Mouse (Mus musculus): ENCODE data around the gene Ets1.
A peak's percentile ranks its signal among the peaks of the same experiment; 100 is the strongest.

Gene Ets1

DNA sequence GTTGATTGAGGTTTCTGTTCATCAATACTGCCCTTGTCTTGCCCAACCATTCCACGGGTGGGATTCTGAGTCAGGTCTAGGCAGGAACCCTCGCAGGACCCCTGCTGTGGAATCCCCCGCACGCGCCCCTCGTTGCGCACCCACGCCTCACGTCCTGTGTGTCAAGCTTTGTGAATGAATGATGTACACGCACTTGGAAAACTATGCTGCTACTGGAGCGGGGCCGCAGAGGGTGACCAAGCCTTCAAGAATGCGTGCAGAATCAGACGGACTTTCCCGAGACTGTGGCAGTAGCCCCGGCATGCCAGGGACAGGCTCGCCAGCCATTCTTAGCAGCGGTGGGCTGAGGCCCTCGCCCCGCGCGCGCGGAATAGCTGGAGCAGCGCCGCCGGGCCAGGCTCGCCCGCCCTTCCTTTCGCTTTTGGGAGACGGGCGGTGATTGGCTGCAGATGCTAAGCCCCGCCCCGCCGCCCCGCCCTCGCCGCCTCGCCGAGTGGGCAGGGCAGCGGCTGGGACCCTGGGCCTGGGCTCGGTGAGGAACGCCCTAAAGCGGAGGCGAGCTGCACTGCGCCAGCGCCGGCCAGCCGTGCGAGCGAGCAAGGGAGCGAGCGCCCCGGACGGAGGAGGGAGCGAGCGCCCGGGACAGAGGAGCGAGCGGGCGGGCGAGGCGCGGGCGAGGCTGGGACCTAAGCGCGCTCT lies 59.6 kb downstream of the Ets1 start:
- peak; percentile 97 for DNase-seq (ENCODE audit: low read depth)

DNA sequence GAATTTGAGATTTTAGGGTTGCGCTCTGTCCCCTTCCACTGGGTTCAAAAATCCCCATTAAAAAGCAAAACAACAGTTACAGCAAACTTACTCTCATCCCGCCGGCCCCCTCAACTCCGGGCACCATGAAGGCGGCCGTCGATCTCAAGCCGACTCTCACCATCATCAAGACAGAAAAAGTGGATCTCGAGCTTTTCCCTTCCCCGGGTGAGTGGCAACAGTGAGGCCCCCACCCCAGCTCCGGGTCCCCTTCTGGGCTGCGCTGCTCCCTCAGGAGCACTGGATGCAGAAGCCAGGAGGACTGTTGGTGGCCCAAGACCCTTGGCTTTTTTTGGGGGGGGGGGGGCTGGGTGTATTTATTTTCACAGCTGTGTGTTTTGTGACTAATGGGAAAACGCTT lies 60.2 kb downstream of the Ets1 start:
- DNase-seq (ENCODE audit: low read depth), result no peak

DNA sequence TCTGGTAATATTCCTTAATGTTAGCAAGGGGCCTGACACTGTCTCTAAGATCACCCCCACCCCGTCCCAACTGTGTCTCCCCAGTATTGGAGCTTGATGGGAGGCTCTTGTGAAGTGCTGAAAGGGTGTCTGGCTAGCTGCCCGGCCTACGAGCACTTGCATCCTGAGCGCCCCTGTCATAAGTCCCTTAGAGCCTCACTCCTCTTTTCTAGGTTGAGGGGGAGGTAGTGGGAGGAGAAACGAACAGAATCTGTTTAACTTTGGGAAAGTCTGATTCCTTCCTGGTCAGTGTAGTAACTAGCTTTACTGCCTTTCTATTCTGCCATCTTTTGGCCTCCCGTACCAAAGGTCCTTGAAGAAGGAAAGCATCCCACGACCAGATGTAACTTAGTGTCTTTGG lies 60.7 kb downstream of the Ets1 start:
- no peak for DNase-seq (ENCODE audit: low read depth)

DNA sequence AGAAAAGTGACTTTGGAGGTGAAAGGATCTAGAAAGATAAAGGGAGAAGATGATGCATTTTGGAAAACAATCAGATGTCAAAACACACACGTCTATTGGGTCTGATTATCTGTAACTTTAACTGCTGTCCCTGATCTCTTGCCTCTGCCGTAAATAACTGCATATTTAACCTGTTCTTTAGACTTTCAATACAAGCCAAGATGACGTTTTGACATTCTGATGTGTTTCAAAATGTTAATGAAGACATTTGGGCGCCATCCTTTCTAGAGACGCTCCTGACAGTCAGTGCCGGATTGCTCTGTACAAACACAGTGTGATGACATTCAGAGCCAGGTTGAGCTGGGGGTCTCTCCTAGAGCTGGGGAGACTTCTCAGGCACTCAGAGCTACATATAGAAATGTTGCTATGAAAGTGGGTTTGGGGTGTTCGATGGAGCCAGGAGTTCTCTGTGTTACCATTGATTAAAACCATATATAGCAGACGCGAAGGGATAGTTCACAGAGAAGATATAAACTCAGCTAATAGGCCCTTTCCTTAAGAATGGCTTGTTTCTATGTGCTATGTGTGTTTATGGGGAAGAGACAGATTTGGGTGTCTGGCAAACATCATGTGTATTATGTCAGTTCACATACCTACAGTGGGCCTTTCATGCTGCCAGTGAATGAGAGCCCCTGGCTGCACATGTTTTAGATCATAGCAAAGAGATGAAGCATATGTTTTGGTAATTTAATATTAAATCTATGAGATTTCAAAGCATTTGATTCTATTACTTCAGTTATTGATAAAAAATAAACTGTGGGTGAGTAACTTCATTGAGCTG lies 61.5 kb downstream of the Ets1 start:
- peak; percentile 80 for DNase-seq (ENCODE audit: low read depth)

DNA sequence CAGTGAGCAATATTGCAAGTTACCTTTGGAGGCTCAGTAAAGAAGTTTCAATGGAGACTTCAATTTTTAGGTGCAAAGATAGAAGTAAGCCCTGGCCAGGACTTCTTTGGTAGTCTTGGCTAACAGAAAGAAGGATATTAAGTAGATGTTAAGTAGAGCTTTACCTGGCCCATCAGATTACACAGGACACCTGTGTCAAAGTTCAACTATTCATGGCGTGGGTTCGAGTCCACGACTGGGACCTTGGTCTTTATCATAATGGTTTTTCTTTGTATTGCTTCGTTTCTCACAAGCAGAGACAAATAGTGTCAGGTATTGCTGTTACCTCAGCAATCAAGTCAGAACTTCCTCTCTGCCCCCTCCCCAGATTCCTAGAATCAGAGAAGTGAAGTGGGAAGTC lies 62.7 kb downstream of the Ets1 start:
- DNase-seq (ENCODE audit: low read depth), result peak; percentile 75

DNA sequence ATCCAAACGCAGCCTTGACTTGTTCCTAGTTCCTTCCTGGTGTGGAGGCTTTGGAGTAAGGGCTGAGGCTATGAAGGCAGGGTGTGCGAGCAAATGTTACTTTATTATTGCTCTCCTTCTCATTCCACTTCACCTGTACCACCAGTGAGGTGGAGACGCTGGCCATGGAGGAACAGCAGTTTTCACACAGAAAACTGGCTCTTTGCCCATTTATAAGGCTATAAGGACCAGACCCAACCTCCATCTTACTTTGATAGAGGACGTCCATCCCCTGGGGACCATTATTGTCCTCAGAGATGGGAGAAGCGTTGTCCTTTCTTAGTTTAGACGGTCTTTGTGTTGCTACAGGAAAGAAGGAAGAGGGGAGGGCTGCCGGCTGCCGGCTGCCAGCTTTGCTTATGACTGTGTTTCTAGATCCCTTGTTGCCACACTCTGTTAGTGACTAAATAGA lies 63.4 kb downstream of the Ets1 start:
- peak; percentile 80 for DNase-seq (ENCODE audit: low read depth)

DNA sequence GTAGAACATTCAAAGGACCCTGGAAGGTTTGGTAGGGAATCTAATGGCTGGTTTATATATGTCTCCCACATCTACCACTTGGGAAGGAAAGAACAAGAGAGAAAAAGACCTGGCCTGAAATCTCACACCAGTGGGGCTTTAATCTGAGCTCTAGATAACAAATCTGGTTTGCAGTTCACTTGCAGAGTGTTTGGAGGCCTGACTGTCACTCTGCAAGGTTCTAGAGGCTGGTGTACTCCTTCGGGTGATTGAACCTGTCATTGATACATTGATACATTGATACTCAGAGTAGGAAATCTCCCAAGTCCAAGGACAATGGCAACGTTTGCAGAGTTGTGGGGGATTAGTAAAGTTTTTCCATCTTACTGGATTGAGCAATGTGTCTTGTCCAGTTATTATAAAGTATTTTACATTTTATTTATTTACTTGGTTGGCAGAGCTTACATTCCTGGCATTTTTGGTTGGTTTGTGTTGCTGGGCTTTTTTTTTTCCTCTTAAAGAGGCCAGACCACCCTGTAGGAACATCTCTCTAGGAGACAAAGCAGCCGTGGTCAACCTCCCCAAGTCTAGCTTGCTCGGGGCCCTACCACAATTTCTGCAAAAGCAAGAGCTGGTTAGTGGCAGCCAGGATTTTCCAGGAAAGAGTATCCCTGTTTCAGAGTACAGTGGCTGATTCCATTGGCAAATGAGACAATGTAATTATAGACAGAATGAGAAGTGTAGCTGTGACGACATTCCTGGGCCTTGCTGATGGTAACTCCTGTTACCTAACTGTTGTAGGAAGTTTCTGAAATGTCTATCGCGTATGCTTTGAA lies 64.3 kb downstream of the Ets1 start:
- DNase-seq (ENCODE audit: low read depth), result peak; percentile 70

DNA sequence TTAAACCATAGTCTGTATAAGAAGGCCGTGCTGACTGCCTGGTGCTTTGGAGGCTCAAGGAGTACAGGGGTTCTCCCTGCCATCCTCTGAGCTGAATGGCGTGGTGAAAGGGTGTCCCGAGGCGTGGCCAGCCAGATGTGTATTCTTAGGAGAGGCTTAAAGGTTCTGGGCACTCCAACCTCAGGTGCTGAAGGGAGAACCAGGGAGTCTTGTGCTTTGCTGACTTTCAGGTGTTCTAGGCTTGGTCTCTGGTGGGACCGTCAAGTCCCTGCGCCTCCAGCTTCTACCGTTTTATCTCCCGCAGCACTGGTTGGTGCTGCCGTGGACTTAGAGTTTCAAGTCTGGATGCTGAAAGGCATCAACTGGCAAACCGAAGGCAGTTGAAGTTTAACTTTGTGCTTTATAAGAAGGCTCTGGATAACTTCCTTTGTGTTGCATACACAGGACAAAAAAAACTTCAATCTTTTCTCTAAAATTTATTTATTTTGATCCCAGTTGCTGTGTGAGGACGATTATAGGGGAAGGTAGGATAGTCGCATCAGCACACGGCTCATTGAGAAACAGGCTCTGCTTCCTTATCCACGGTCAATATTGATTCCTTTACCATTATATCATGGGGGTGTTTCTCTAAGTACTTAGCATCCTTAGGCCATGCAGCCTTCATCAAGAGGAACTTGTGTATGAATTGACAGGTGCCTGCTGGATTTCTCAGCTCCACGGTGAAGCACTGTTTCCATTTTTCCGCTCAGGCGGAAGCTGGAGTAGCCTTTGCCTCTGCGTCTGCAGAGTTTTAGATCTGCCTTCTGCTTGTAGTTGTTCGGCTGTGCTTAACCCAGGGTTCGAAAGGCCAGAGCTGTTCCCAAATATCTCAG lies 65.3 kb downstream of the Ets1 start:
- peak; percentile 79 for DNase-seq (ENCODE audit: low read depth)

DNA sequence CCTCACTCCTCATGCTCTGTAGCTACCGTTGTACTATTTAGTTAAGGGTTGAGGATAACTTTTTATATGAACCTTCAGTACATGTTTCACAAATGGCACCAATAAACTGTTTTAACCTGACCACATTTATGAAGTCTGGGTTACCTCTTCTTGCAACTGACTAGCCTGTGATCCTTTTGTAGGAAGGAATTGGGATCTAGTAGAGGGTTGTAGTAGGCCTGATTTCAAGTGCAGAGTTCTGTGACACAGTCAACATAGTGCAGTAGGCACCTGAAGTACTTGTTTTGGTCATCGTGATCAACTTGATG lies 65.9 kb downstream of the Ets1 start:
- peak; percentile 75 for DNase-seq (ENCODE audit: low read depth)

DNA sequence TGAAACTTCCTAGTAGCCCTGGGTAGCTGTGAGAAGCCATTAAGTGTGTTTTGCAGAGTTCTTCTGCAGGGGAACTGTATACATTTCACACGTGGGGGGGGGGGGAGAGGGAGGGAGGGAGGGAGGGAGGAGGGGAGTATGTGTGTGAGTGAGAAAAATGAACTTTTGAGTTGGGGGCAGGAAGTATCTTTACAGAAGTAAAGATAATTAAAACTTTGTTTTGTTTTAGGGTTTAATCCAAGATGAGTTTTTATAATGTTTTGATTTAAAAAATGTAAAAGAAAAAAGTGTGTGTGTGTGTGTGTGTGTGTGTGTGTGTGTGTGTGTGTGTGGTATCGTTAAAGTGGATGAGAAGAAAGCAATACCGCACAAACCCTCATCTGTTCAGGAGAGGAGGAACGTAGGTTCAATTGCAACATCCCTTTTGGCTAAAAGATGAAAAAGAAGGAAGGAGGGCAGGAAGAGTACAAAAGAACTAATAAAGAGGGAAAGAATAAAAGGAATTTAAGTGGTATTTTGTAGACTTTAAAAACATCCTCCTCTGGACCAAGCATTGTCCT lies 66.9 kb downstream of the Ets1 start:
- peak; percentile 69 for DNase-seq (ENCODE audit: low read depth)

DNA sequence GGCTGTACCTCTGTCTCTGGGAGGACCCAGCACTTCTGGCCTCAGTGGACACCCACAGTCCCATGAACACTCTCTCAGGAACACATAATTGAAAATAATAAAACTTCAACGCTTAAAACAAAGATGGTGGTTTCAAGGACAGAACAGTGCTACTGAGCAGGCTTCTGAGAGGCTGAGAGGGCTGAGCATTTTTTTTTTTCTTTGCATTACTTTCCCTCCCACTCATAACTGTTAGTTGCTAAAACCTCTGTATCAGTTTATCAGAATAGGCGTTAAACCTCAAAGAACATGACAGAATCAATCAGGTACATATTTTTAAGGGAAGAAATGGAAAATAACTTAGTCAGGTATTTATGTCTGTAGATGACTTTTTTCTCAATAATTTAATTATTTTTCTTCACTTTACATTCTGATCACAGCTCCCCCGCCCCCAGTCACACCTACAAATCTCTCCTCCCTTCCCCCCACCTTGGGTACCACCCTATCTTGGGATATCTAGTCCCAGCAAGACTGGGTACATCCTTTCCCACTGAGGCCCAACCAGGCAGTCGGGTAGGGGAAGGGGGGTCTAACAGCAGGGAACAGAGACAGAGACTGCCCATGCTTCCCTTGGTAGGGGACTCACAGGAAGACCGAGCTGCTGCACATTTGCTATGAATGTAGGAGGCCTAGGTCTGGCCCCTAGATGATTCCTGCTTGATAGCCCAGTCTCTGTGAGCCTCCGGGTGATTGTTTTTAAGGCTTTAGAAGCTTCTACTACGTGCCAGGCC lies 68.1 kb downstream of the Ets1 start:
- DNase-seq (ENCODE audit: low read depth), result peak; percentile 83

DNA sequence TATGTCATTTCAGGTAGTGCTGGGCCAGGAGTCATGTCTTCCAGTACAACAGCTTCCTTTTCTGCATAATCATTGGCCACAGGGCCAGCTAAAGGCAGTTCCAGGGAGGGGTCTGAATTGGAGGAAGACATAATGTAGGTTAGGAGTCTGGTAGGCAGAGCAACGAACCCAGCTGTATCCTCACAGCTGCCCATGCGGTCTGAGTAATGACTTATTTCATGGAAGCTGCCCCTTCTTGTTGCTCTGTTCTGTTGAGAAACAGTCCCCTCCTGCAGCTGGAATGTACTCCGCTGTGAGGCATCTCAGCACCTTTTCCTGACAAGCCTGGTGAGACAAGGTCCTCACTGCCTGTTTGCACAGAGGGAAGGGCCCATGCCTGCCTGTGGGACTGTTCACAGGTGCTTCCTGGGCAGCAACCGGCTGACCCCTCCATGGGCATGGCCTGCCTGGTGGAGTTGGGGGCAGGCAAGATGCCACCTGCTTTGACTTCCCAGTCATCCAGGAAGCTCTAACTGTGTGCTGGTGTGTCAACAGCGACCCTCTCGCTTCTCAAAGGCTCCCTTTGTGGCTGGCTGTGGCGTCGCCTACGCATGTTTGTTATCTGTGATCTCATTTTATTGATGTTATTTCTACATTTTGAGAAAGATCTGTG lies 69.9 kb downstream of the Ets1 start:
- DNase-seq (ENCODE audit: low read depth), result peak; percentile 90

DNA sequence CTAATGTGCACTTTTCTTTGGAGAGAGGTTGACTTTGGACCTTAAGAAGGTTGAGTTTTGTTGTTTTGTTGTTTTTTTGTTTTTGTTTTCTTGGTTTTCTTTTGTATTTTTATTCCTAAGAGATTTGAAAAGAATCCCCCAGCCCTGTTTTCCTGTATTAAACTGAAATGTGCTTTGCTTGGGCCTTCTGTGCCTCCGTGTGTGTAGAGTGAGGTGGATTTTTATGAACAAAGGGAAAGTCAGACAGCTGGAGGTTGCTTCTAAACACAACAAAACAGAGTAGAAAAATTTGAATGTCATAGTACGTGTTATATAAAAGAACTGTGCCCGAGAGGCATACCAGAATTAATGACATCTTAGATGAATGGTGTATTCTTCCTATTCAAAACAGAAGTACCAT lies 71.4 kb downstream of the Ets1 start:
- DNase-seq (ENCODE audit: low read depth), result peak; percentile 65

DNA sequence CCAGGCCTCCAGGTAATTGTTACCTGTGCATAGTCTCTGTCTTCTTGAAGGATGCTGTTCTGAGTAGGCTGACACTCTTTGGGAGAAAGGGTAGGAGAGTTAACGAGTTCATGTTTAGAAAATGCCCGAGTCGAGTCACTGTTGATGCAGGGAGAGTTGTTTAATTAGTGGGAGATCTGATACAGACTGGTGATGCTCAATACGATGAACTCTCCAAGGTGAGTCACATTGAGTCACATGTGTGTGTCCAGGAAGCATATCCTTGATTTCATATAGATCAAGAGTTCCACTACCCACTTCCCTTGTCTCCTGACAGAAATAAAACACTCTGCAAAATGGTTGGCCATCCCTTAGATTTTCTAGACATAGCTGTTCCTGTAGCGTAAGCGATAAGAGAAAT lies 72.5 kb downstream of the Ets1 start:
- peak; percentile 77 for DNase-seq (ENCODE audit: low read depth)

DNA sequence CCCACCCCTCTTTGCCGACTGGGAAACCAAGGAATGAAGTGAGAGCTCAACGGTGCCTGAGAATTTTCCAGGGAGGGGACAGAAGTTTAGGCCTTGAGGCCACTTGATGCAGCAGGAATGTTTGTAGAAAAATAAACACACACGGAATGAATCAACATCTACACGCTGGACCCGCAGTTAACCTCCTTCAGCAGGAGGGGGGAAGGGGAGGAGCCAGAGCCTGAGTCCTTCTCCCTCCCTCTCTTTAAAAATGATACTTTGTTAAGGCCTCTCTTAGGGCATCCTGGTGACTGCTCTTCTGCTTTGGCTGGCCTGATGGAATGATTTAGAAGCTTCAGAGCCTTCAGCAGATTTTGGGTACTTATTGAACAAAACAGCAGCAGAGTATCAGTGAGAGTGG lies 73.3 kb downstream of the Ets1 start:
- peak; percentile 83 for DNase-seq (ENCODE audit: low read depth)

DNA sequence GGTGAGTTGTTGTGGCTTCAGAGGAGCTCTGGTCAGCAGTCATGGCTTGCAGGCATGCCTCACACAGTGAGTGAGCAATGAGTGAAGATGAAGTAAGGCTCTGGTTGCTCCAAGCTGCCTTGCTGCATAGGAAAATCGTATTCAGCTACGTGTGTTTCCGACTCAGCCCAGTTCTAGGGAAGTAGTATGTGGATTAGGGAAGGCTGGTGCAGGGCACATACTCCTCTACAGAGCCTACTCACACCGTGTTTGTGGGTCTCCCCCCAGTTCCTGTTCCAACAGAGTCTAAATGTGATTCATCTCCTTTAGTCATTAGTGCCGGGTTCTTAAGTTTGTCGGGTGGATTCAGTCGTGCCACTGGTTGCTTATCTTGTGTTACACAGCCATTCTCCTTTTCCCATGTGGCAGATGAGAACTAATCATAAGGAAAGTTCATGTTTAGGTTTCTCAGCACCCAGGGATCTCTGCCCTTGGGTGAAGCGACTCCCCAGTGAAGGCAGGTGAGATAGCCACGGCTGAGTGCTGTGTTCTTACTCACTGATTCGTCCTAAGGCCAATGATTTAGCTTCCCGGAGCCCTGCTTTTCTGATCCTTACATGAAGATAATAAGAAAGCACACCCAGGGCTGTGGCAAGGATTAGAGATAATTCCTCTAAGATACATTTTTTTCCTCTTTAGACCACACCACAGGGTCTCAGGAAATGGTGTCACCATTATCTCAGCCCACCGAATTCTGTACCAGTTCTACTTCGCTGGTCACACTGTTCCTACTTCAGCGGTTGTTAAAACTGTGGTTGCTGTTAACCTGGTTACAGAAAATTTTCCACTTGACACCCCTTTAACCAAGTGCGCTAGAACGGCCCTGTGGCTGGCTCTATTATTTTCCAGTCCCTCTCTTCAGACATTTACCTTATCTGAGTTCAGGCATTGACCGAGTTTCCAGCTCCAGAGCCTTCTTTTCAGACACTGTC lies 74.0 kb downstream of the Ets1 start:
- peak; percentile 86 for DNase-seq (ENCODE audit: low read depth)

DNA sequence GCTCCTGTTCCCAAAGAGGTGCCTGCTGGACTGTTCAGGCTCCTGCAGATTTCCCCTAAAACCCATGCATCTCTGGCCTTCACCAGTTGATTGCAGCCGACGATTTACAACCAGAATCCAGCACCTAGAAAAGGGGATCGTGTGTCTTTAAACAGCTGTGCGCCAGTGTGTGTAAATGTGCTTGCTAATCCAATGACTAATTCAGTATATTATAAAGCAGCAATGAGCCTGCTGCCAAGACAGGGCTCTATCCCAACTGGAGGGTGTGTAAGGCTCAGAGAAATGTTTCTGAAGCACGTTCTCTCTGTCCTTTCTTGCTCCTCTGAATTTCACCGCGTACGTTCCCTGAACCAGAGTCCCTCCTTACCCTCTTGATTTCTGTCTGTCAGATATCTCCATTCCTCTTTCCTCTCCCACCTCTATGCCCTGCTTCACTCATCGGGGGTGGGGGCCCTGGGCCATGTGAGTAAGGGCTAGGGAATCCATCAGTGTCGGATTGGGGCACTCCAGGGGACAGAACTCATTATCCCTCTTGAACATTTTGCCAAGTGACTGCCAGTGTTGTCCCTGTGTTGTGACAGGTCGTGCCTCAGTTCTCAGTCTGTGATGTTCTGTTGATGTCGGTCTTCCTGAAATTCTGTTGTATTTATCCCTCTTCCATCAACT lies 75.1 kb downstream of the Ets1 start:
- peak; percentile 54 for DNase-seq (ENCODE audit: low read depth)

DNA sequence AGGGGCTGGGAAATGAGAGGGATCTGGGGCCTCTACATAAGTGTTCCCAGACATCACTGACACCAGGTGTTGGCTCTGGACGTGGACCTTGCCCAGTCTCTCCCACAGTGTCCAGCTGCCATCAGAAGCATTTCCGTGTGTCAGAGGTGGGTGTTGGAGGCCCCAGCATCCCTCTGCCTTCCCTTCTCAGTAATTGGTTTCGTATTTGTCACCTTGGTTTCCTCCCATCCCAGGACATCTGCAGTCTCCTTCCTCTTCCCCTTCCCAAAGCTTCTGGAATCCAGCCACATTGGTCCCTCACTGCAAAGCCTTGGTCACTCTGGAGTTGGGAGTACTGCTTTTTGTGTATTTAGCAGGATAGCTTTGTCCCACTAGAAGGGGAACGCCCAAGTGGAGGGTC lies 75.7 kb downstream of the Ets1 start:
- DNase-seq (ENCODE audit: low read depth), result peak; percentile 66
